ENCODE assay signal across 8 mouse cellular contexts in genomic region chr2:105682011-105682501, GRCm38 (mm10). TPM values are rescaled to one million over a fixed set of nuclear protein-coding genes. Genes with fewer than 3 reads are reported as not detected.
A peak's percentile ranks its signal among the peaks of the same experiment; 100 is the strongest.
DNase-seq lines count a peak whose midpoint lies in the region; ATAC-seq and TF ChIP-seq lines count a peak whose summit lies in the region.

No protein-coding gene starts in this region.

- H3K4me1 ChIP-seq in bone marrow macrophage, adult 2 months (ENCODE audit: control insufficient read depth, insufficient read depth, low read length): peaks cover 1% of the 10 kb centered on the region; the same call in 1 of the 2 replicates
- H3K4me1 ChIP-seq in forebrain, embryonic 14.5 days (ENCODE audit: control insufficient read depth, insufficient read depth, low read length): peaks cover 39% of the 10 kb centered on the region
- peaks cover 47% of the 10 kb centered on the region for H3K4me1 ChIP-seq in midbrain, embryonic 12.5 days

- 2% methylated on average over 23 of the region's 23 CpGs for WGBS in forebrain, embryonic 14.5 days
- under 1% methylated on average over 23 of the region's 23 CpGs for WGBS in midbrain, embryonic 12.5 days

- ATAC-seq in forebrain, embryonic 14.5 days: peak; percentile 15; the same call in 1 of the 2 replicates
- ATAC-seq in midbrain, embryonic 12.5 days (ENCODE audit: low FRiP score, low read depth): peak; percentile 32; the same call in 1 of the 2 replicates

- no peak for TF ChIP-seq CTCF in gastrocnemius, adult 2 months (IDR thresholded peaks at IDR 0.05)
- TF ChIP-seq CTCF in bone marrow macrophage, adult 2 months (IDR thresholded peaks at IDR 0.05; ENCODE audit: low read depth, low read length): no peak

- no peaks in the 10 kb centered on the region for H3K9me3 ChIP-seq in forebrain, embryonic 14.5 days (replicated peaks; ENCODE audit: control insufficient read depth, low read length)
- H3K9me3 ChIP-seq in midbrain, embryonic 12.5 days: no peaks in the 10 kb centered on the region

- no peak for DNase-seq in gastrocnemius, adult 2 months
- no peak for DNase-seq in gastrocnemius, postnatal 10 days
- DNase-seq in forebrain, embryonic 14.5 days (ENCODE audit: low spot score): peak; percentile 76
- DNase-seq in adrenal gland, adult 8-10 months: no peak
- no peak for DNase-seq in lung, postnatal 14 days
- DNase-seq in left cerebral cortex, adult 11 months (ENCODE audit: low spot score): no peak

- peak overlapping the region; percentile 48 for H3K4me3 ChIP-seq in gastrocnemius, adult 2 months
- H3K4me3 ChIP-seq in bone marrow macrophage, adult 2 months (ENCODE audit: insufficient read depth, low read length): peak overlapping the region; percentile 27
- peak overlapping the region; percentile 67 for H3K4me3 ChIP-seq in forebrain, embryonic 14.5 days (ENCODE audit: low read depth, low read length)
- H3K4me3 ChIP-seq in midbrain, embryonic 12.5 days: peak overlapping the region; percentile 54

- intact Hi-C loops in gastrocnemius, adult 2 months (cut with DNase I): loop anchor here (10.0 kb wide), 1 partner anchor 223 kb away; the partner anchor contains the start of genes Elp4 and Immp1l

- H3K9ac ChIP-seq in forebrain, embryonic 14.5 days (ENCODE audit: low read length): peak overlapping the region; percentile 96
- H3K9ac ChIP-seq in midbrain, embryonic 12.5 days (replicated peaks): no peak overlapping the region; the same call in 1 of the 2 replicates

- peaks cover 28% of the 10 kb centered on the region for H3K27me3 ChIP-seq in forebrain, embryonic 14.5 days (replicated peaks; ENCODE audit: control insufficient read depth, insufficient read depth, low read length)
- peaks cover 91% of the 10 kb centered on the region for H3K27me3 ChIP-seq in midbrain, embryonic 12.5 days

- H3K36me3 ChIP-seq in forebrain, embryonic 14.5 days (ENCODE audit: control insufficient read depth, insufficient read depth, low read length): peaks cover 18% of the 10 kb centered on the region; the same call in 1 of the 2 replicates
- H3K36me3 ChIP-seq in midbrain, embryonic 12.5 days: no peaks in the 10 kb centered on the region

- H3K4me2 ChIP-seq in forebrain, embryonic 14.5 days (ENCODE audit: low read length): peak overlapping the region; percentile 66
- peak overlapping the region; percentile 59 for H3K4me2 ChIP-seq in midbrain, embryonic 12.5 days (replicated peaks)

- TF ChIP-seq POLR2A in bone marrow macrophage, adult 2 months (IDR thresholded peaks at IDR 0.05; ENCODE audit: borderline replicate concordance, low read depth, low read length): no peak

- H3K27ac ChIP-seq in gastrocnemius, adult 2 months: no peak overlapping the region
- no peak overlapping the region for H3K27ac ChIP-seq in bone marrow macrophage, adult 2 months (ENCODE audit: insufficient read depth, low read depth, low read length)
- H3K27ac ChIP-seq in forebrain, embryonic 14.5 days (ENCODE audit: low read depth, low read length): peak overlapping the region; percentile 93
- H3K27ac ChIP-seq in midbrain, embryonic 12.5 days (replicated peaks): no peak overlapping the region

RNA-seq across cellular contexts. Expression of gene Pax6, which starts 13.4 kb away (rescaled TPM):
- total RNA-seq in gastrocnemius, adult 2 months (2021): not detected
- total RNA-seq in gastrocnemius, postnatal 10 days (2021): not detected
- polyA plus RNA-seq in bone marrow macrophage, adult 2 months (2012; ENCODE audit: insufficient read depth, insufficient read length, missing spikeins): not detected in 2 replicates
- 44.5 and 51.8 TPM in 2 replicates for polyA plus RNA-seq in forebrain, embryonic 14.5 days (2014; fragmentation: Nextera tagmentation; extraction: Ambion mirVana)
- 21.5 and 74.8 TPM in 2 replicates for polyA plus RNA-seq in midbrain, embryonic 12.5 days (2016; fragmentation: Nextera tagmentation; extraction: Ambion mirVana)
- not detected for total RNA-seq in adrenal gland, adult 8-10 months (2022)
